Mouse (Mus musculus) lung, adult 2 months (tissue): ENCODE data around the gene Gstp1.

Experiments used
- CTCF ChIP-seq: fragments of 200-500 bp; IDR thresholded peaks from 2 replicates; pipeline ENCODE4 v1.5.1; 2011; ENCODE audit warnings: mild to moderate bottlenecking, low read length, control low read depth; ENCODE audit not compliant: insufficient read depth
- POLR2A ChIP-seq: fragments of 200-500 bp; IDR thresholded peaks from 2 replicates; pipeline ENCODE4 v1.6.1; 2011; ENCODE audit warnings: low read depth, mild to moderate bottlenecking, control low read depth, low read length, borderline replicate concordance; ENCODE audit errors: extremely low read depth

- no peak for TF ChIP-seq CTCF
- TF ChIP-seq POLR2A, result no peak
Measured at GRCm38 (mm10) chr19:4057389-4057788, 19.6 kb upstream of the Gstp1 start.
